Mouse (Mus musculus) right cerebral cortex, postnatal 14 days (tissue): ENCODE measurements at regions not wholly inside any gene's neighbourhood (a gene's known extent, or its start where the extent isn't known, plus 50 kb on each side); places are given as distances from the start of the nearest gene placed in this dataset.
"Not testable (repeated sequence)": the region's sequence is repeated elsewhere in the genome, so short reads cannot be mapped to it uniquely, and the experiment has no call there.

Experiments used
- DNase-seq: peaks from one replicate; pipeline ENCODE4 v3.0.0; 2022

DNA sequence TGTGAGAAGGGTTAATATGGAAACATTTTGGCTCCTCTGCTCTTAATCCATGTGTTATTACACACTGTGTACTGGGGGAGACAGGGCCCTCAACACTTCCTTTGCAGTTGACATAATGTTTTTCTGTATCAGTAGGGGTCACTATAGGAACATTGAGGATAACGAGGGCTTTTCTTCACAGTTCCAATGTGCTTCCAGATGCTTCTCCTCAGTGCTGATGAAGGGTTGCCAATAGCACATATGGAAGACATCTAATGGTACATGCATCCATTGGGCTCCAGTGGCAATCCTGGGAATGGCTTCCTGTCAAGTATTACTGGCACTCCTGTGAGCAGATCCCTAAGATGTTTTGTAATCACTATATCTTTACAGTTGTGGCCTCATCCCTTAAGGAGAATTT, 62.1 kb downstream of the Naa11 start:
- no peak for DNase-seq

DNA sequence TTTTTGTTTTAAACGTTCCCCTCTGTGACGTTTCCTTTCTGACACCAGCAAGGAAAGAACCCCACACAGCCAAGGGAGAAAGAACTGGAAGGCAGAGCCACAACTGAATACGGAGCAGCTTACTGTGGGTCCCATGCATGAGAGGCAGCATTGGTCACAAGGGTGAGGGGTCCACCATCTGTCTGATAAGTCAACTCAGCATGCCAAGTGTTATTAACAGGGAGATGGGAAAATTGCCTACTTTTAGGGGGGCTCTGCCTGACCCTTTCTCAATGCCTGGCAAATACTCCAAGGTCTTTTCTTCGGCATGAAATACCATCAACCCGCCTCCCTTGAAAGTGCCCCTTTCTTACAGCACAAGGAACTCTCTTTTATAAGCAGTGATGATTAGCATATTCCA, 66.3 kb downstream of the Naa11 start:
- no peak for DNase-seq

DNA sequence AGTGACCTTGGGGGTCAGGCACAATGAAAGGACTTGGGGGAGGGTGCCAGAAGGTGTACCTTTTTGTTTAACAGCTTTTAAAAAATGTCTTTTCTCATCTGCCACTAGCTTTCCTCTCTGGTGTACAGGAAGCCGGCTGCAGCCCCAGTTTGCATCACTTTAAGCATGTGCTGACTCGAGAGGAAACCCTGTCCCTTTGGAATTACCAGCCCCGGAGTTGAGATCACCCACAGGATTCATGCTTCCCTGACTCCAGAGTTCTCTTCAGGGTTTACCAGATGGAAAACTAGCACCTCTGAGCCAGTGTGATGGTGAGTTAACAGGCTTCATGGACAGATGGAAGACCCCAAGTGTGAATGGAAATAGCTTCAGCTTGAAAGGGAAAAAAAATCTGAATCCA, 68.3 kb downstream of the Naa11 start:
- DNase-seq, result no peak

GRCm38 (mm10) chr5:97319816-97320487, 72.2 kb downstream of the Naa11 start:
- no peak for DNase-seq

DNA sequence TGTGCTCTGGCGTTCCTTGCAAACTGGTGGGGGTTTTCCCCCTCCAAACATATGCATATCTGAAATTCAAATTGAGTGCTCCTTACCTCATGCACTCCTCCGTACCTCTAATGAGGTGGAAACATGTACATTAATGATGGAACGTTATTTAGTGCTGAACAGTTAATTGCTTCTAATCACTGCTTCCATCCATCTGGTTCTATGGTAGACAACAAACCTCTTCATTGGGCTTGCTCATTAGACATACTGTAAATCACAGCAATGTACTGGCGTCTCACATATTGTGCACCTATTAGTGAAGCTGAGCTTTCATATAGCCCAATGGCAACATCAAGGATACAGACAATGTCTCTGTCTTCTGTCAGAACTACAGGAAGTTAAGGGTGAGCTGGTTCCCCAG, 85.3 kb downstream of the Naa11 start:
- no peak for DNase-seq

- DNase-seq, result no peak
These were observed 87.3 kb downstream of the Naa11 start for GRCm38 (mm10) chr5:97304921-97305320.

- no peak for DNase-seq
These were observed 90.6 kb downstream of the Naa11 start for GRCm38 (mm10) chr5:97301621-97302020.

DNA sequence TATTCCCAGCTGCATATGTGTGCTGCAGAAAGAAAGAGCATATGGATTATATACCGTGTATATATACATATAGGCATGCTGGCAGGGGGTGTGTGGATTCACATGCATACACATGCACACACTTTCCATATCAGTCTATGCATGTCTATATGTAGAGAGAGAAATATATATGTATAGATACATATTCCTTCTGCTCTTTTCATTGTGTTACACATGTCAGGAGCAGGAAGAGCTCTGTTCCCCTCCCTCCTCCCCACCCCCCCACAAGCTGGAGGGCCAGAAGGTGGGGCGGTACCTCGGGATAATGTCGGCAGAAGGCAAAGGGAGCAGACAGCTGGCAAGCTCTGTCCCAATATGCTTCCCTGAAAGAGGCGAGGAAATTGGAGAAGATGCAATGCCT, 91.3 kb downstream of the Naa11 start:
- peak; percentile 42 for DNase-seq

DNA sequence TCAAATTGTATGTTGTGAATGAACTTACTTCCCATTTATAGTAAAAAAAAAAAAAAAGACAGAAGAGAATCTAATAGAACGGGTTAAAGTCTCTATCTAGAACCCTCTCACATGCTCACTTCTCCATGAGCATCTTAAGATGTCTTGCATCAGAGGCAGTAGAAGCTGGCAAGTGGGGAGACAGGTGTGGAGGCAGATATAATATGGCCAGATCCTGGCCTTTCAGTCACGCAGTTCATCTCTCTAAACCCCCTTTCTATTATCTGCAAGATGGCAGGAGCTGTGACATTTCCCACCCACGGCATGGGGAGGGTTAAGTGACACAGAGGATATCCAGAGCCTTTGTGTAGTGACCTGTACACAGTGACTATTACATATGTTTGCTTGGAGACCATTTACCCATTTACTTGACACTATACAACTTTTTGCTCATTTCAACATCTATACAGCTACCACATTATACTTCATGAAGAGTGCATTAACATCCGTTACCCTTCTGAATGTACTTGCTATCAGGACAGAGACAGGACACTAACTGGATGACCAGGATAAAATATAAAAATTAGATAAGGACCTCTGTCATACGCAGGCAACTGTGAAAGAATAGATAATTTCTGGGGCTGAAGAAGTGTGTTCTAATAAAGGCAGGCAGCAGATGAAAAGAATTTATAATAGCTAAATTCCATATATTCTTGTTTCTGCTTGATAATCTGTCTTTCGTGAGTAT, 91.9 kb downstream of the Naa11 start:
- DNase-seq, result no peak

GRCm38 (mm10) chr5:97299631-97300030, 92.5 kb downstream of the Naa11 start:
- no peak for DNase-seq

- no peak for DNase-seq
These were observed 96.0 kb downstream of the Naa11 start for GRCm38 (mm10) chr5:97296213-97296612.

GRCm38 (mm10) chr5:97290166-97290681, 102.0 kb downstream of the Naa11 start:
- DNase-seq, result no peak

DNA sequence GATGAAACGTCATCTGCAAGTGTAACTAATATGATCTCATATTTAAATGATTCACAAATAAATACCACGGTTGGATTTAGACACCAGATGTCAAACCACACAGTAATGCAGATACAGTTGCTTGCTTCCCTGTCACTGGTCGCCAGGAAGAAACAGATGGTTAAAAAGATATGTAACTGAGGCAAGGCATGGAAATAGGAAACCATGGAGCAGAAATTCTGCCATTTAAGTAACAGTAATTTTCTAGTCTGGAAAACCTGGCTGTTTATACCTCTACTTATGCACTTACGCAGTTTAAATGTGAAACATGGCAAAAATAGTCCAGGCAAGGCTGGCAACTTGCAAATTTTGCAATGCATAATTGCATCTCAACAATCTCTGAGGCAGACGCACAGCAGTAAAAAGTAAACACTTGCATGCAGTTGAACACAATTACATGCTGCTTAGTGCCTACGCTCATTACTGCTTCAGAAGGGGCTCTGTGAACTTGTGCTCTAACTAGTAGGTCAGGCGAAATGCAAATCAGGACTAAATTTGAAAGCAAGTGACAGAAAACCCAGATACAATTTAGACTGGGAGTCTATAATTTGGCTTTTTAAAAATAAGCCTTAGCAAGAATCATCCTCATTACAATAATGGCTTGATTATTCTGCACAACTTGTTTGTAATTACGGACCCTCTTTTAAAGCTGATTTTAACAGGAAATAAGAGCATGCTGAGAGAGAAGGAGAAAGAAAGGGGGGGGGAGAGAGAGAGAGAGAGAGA, 102.6 kb downstream of the Naa11 start:
- DNase-seq, result no peak

- DNase-seq, result no peak
These were observed 112.7 kb downstream of the Naa11 start for GRCm38 (mm10) chr5:97279455-97279854.

- DNase-seq, result no peak
These were observed 114.2 kb downstream of the Naa11 start for GRCm38 (mm10) chr5:97277795-97278572.

DNA sequence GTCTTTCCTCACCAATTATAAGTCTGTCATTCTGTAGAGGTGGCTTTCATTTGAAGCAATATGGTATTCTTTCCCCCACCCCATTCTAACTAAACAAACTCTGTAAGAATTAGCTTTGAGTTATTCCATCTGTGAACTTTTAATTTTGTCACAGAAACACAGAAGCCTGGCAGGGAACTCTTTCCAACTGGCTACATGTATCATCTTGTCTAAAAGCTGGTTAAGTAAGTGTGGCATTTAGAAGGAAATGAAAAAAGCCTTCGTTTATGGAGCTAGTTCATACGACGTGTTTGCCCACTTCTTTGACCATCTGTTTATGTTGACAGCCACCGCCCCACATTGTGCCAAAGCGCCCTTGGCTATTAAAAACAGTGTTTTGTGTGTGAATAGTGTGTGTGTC, 115.5 kb downstream of the Naa11 start:
- no peak for DNase-seq

DNA sequence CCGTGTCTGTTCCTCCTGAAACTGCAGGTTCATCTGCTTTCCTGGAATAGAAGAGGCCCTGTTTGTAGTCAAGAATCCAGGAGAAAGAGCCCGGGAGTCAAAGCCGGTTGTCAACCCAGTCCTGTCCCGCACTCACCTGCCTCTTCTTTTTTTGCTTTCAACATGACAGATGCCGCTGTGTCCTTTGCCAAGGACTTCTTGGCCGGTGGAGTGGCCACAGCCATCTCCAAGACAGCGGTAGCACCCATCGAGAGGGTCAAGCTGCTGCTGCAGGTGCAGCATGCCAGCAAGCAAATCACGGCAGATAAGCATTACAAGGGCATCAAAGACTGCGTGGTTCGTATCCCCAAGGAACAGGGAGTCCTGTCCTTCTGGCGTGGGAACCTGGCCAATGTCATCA, 127.5 kb downstream of the Naa11 start:
- DNase-seq, result not testable (repeated sequence)

GRCm38 (mm10) chr5:97257106-97257505, 135.1 kb downstream of the Naa11 start:
- DNase-seq, result no peak

GRCm38 (mm10) chr5:97256445-97257060, 135.6 kb downstream of the Naa11 start:
- DNase-seq, result no peak

GRCm38 (mm10) chr5:97236930-97237329, 125.5 kb upstream of the Paqr3 start:
- no peak for DNase-seq

DNA sequence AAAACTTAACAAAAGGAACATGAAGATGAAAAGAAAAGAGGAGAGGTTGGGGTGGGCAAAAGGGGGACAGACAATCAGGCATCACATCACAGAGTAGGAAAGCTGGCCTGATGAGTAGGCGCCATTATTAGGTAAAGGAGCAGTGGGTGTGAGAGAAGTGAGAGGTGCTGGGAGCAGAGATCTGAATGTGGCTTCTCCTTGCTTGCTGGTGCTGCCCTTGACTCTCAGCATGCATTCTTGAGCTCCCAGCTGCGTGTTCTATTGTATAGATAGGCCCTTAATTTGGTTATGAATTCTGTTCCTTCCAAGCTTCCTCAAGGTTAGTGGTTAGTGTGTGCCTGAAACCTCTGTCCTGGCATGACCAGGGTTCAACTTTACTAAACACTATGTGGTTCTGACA, 115.0 kb upstream of the Paqr3 start:
- no peak for DNase-seq

DNA sequence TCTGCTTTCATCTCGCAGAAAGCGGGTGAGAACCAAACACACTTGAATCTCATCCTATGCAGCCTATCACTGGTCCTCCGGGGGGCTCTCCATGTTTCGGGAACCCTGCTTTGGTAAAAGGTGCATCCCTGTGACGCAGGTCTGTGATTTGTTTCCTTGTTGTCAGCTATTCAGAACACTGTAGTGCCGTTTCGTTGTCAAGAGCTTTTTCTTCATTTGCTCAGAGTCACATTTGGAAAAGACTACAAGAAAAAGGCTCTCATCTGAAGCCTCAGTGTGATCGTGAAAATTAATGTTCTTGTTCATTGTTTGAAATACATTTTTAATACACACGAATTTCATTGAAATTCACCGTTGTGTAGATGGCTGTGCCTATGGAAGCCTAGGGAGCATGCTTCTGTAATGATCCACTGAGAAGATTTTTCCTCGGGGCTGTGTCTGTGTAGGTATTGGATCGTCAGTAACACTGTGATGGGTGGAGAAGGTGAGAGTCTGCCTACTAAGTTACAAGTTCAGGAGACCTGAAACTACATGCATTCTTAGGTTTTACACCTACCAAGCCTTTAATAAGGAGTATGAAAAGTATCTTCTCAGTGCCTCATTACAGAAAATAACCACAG, 112.0 kb upstream of the Paqr3 start:
- no peak for DNase-seq
